Mouse (Mus musculus): ENCODE measurements around the gene Faah. TPM values are rescaled to one million over a fixed set of nuclear protein-coding genes. Genes with fewer than 3 reads are reported as not detected.

Gene Faah
- total RNA-seq, 1 experiment, result 5.9 TPM

DNA sequence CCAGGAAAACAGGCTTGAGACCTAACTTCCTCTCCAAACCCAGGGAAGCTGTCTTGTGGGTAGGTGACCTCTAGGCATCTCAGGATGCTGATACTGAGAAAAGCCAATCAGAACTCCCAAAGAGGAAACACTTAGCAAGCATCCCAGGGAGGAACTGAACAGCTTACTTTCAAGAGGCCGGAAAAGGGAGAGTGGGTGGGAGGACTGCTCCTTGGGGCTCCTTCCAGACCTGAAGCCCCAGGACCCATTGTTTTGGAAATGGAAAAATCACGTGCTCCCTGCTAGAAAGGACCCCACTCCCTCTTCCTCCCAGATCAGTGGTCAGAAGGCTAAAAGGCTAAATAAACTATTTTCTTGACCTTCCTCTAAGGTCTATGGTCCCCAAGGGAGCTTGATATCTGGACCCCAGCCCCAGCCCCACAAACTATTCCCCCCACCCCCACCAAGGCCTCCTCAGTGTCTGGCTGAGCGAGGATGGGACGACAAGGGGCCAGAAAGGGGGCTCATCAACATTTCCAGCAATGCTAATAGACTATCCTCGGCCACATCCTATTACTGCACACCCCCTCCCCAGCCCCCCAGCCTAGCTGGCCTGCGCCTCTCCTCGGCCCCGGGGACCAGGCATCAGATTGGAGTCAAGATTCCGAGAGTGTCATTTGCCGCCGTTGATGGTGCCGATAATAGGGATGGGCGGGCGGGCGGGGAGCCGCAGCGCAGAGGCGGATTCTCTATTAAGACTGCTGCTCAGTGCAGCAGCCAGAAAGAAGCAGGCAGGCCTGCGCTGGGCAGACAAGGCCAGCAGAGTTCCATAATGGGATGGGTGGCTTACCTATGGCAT is 62.9 kb downstream of the Faah start:
- in situ Hi-C loops (cut with MboI; ENCODE audit: low sequenced_read_pairs in 2 of 2, unreplicated experiment in 2 of 2), result no loop called here
- H3K9ac ChIP-seq (ENCODE audit: insufficient read depth, low read depth, low read length, poor library complexity, severe bottlenecking), result peak overlapping the region; percentile 64; the same call in 1 of the 2 replicates
- H3K4me1 ChIP-seq (ENCODE audit: control insufficient read depth in 2 of 2, insufficient read depth in 2 of 2, low read length in 2 of 2, poor library complexity in 1 of 2), result peaks cover 2 to 19% of the 10 kb centered on the region in 2 experiments; a peak in 2 of 4 replicates
- DNase-seq (ENCODE audit: low read depth, low spot score), result no peak
- peak overlapping the region; percentile 54 to 56; a peak in 3 of 4 replicates for H3K4me3 ChIP-seq (ENCODE audit: insufficient read depth in 1 of 2, low read depth in 1 of 2, low read length in 2 of 2, poor library complexity in 1 of 2, severe bottlenecking in 1 of 2)
- TF ChIP-seq MAFK (IDR thresholded peaks at IDR 0.05; ENCODE audit: insufficient read depth, low read depth, low read length), result no peak
- no peak for TF ChIP-seq CHD2 (IDR thresholded peaks at IDR 0.05; ENCODE audit: low read depth, low read length)
- TF ChIP-seq ZNF384 (IDR thresholded peaks at IDR 0.05; ENCODE audit: low read depth, low read length), result no peak
- TF ChIP-seq ZC3H11A (IDR thresholded peaks at IDR 0.05; ENCODE audit: borderline replicate concordance, low read depth, low read length), result no peak
- TF ChIP-seq HCFC1 (IDR thresholded peaks at IDR 0.05; ENCODE audit: borderline replicate concordance, insufficient read depth, low read length), result no peak
- peak overlapping the region; percentile 78 for H3K27ac ChIP-seq (ENCODE audit: insufficient read depth, low read depth, low read length, poor library complexity, severe bottlenecking)
- H3K9me3 ChIP-seq (ENCODE audit: control insufficient read depth, insufficient read depth, low read depth, low read length), result no peaks in the 10 kb centered on the region
- no peaks in the 10 kb centered on the region for H3K36me3 ChIP-seq (ENCODE audit: control insufficient read depth, insufficient read depth, low read length, poor library complexity, severe bottlenecking)

DNA sequence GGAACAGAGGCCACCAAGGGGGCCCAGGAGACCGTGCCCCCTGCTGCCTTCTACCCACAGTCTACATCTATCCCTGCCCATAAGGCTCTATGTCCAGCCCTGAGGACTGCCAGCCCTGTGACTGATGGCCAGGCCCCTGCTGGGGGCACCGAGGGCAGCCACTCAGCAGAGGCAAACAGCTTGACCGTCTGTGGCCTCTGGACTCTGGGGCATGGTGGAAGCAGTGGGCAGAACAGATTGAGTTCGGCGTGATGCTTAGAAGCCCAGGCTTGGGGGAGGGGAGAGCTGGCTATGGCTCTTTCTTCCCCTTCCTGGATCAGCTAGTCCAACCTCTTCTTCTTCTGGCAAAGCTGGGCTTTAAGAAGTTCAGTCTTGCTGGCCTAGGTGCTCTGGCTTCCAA is 64.2 kb downstream of the Faah start:
- Histone ChIP-seq H3K36me3 (ENCODE audit: control insufficient read depth, insufficient read depth, low read length, poor library complexity, severe bottlenecking) (no peaks in the 10 kb centered on the region), H3K4me3 (ENCODE audit: insufficient read depth in 1 of 2, low read depth in 1 of 2, low read length in 2 of 2, poor library complexity in 1 of 2, severe bottlenecking in 1 of 2) (no peak overlapping the region), H3K4me1 (ENCODE audit: control insufficient read depth in 2 of 2, insufficient read depth in 2 of 2, low read length in 2 of 2, poor library complexity in 1 of 2) (peaks cover 2 to 14% of the 10 kb centered on the region in 2 experiments; a peak in 2 of 4 replicates), H3K27ac (ENCODE audit: insufficient read depth, low read depth, low read length, poor library complexity, severe bottlenecking) (no peak overlapping the region), H3K9ac (ENCODE audit: insufficient read depth, low read depth, low read length, poor library complexity, severe bottlenecking) (no peak overlapping the region), H3K9me3 (ENCODE audit: control insufficient read depth, insufficient read depth, low read depth, low read length) (no peaks in the 10 kb centered on the region)
- DNase-seq (ENCODE audit: low read depth, low spot score), result no peak
- in situ Hi-C loops (cut with MboI; ENCODE audit: low sequenced_read_pairs in 2 of 2, unreplicated experiment in 2 of 2), result no loop called here
- TF ChIP-seq ZNF384 (IDR thresholded peaks at IDR 0.05; ENCODE audit: low read depth, low read length) (no peak), ZC3H11A (IDR thresholded peaks at IDR 0.05; ENCODE audit: borderline replicate concordance, low read depth, low read length) (no peak), CHD2 (IDR thresholded peaks at IDR 0.05; ENCODE audit: low read depth, low read length) (no peak), HCFC1 (IDR thresholded peaks at IDR 0.05; ENCODE audit: borderline replicate concordance, insufficient read depth, low read length) (no peak), MAFK (IDR thresholded peaks at IDR 0.05; ENCODE audit: insufficient read depth, low read depth, low read length) (no peak)

DNA sequence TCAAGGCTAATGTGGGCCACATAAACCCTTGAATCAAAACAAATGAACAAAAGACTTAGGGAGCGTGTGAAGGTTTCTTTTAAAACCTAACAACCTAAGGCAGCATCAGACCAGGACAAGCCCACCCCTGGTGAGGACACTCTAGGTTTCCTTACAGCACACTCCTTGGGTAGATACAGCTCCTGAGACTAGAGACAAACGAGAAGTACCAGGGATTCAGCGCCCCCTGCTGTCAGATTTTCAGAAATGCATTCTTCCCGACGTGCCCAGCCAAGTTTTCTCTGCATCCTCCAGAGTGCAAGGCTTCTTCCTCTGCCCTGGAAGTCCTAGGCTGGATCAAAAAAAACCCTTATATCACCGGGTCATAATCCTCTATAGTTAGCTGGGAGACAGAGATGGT is 65.0 kb downstream of the Faah start:
- Histone ChIP-seq H3K4me3 (ENCODE audit: insufficient read depth in 1 of 2, low read depth in 1 of 2, low read length in 2 of 2, poor library complexity in 1 of 2, severe bottlenecking in 1 of 2) (no peak overlapping the region), H3K9me3 (ENCODE audit: control insufficient read depth, insufficient read depth, low read depth, low read length) (no peaks in the 10 kb centered on the region), H3K4me1 (ENCODE audit: control insufficient read depth in 2 of 2, insufficient read depth in 2 of 2, low read length in 2 of 2, poor library complexity in 1 of 2) (peaks cover 2 to 14% of the 10 kb centered on the region in 2 experiments; a peak in 2 of 4 replicates), H3K36me3 (ENCODE audit: control insufficient read depth, insufficient read depth, low read length, poor library complexity, severe bottlenecking) (no peaks in the 10 kb centered on the region), H3K9ac (ENCODE audit: insufficient read depth, low read depth, low read length, poor library complexity, severe bottlenecking) (no peak overlapping the region), H3K27ac (ENCODE audit: insufficient read depth, low read depth, low read length, poor library complexity, severe bottlenecking) (no peak overlapping the region)
- no peak for DNase-seq (ENCODE audit: low read depth, low spot score)
- no peak for TF ChIP-seq CHD2 (IDR thresholded peaks at IDR 0.05; ENCODE audit: low read depth, low read length)
- TF ChIP-seq ZC3H11A (IDR thresholded peaks at IDR 0.05; ENCODE audit: borderline replicate concordance, low read depth, low read length), result 0 out of 2 replicates have a peak, but pooled peaks have one; percentile 20
- TF ChIP-seq MAFK (IDR thresholded peaks at IDR 0.05; ENCODE audit: insufficient read depth, low read depth, low read length), result no peak
- no peak for TF ChIP-seq ZNF384 (IDR thresholded peaks at IDR 0.05; ENCODE audit: low read depth, low read length)
- in situ Hi-C loops (cut with MboI; ENCODE audit: low sequenced_read_pairs in 2 of 2, unreplicated experiment in 2 of 2), result no loop called here

DNA sequence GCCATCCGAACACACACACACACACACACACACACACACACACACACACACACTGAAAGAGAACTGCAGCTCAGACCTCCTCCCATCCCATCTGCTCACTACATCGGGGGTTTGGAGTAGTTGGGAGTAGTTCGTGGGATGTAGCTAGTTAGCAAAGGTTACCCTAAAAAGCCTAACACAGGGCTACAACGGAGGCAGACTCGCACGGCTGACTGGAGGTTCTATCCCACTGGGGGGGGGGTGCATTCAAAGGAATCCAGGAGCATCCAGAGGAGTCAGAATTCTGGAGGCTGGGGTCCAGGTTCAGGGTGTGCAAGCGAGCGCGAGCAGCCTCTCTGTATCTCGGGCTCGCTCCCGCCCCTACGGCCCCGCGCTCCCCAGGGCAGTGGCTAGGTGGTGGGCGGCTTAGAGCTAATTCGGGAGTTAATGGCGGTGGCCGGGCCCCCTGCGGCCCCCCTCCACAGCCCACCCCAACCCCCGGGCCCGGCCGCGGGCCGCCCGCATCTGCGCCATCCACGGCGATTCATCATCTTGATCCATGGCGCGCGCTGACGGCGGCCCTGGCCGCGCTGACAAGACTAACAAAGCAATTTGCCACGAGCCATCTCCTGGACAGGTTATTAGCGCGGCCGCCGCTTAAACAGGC is 73.9 kb downstream of the Faah start:
- Histone ChIP-seq H3K9ac (ENCODE audit: insufficient read depth, low read depth, low read length, poor library complexity, severe bottlenecking) (peak overlapping the region; percentile 30; the same call in 1 of the 2 replicates), H3K36me3 (ENCODE audit: control insufficient read depth, insufficient read depth, low read length, poor library complexity, severe bottlenecking) (no peaks in the 10 kb centered on the region), H3K9me3 (ENCODE audit: control insufficient read depth, insufficient read depth, low read depth, low read length) (no peaks in the 10 kb centered on the region), H3K4me1 (ENCODE audit: control insufficient read depth in 2 of 2, insufficient read depth in 2 of 2, low read length in 2 of 2, poor library complexity in 1 of 2) (peaks cover 0 to 5% of the 10 kb centered on the region in 2 experiments; a peak in 1 of 4 replicates), H3K27ac (ENCODE audit: insufficient read depth, low read depth, low read length, poor library complexity, severe bottlenecking) (no peak overlapping the region), H3K4me3 (ENCODE audit: insufficient read depth in 1 of 2, low read depth in 1 of 2, low read length in 2 of 2, poor library complexity in 1 of 2, severe bottlenecking in 1 of 2) (peak overlapping the region; percentile 26 to 54)
- no peak for DNase-seq (ENCODE audit: low read depth, low spot score)
- TF ChIP-seq HCFC1 (IDR thresholded peaks at IDR 0.05; ENCODE audit: borderline replicate concordance, insufficient read depth, low read length) (no peak), MAFK (IDR thresholded peaks at IDR 0.05; ENCODE audit: insufficient read depth, low read depth, low read length) (no peak), ZC3H11A (IDR thresholded peaks at IDR 0.05; ENCODE audit: borderline replicate concordance, low read depth, low read length) (no peak), CHD2 (IDR thresholded peaks at IDR 0.05; ENCODE audit: low read depth, low read length) (no peak), ZNF384 (IDR thresholded peaks at IDR 0.05; ENCODE audit: low read depth, low read length) (no peak)
- in situ Hi-C loops (cut with MboI; ENCODE audit: low sequenced_read_pairs in 2 of 2, unreplicated experiment in 2 of 2), result loop anchor here (25.0 kb wide), 2 partner anchors 881 to 1031 kb away; partner anchors contain the start of genes Tal1 (in 2 of the 2) and Foxd2 (in 1 of the 2)

Data from ES-E14 (cell line).